Mouse (Mus musculus) erythroblast, embryonic 14.5 days (primary cell): ENCODE data around the gene Cfap36.

Source experiments
- GATA1 ChIP-seq: IDR thresholded peaks from 2 replicates; pipeline ENCODE4 v1.6.1; 2012; ENCODE audit warnings: low read length, inconsistent platforms, mixed read lengths
- TAL1 ChIP-seq: IDR thresholded peaks from 3 replicates; pipeline ENCODE4 v1.6.1; 2012; ENCODE audit warnings: low read length, inconsistent platforms, mixed read lengths

DNA sequence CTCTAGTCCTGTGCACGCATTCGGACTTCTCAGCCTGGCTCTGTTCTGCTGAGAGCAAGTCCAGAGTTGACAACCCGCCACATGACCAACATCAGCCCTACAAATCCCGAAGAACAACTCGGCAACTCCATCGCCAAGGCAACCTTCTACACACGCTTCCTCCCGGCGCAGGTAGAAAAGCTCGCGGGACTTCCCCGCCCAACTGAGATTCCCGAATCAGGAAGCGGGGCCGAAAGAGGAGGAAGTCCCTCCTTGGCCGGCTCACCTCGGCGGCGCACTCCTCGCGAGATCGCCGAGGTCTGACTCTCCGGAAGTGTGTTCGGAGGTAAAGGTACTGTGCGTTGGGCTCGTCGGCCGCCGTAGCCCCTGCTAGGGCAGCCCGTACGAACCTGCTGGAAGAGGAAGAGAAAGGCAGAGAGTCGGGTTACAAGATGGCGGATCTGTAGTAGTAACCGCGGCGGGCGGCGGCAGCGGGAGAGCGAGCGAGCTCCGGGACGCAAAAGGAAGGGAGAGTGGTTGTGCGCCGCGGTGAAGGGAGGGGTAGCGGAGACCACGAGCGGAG is 74.6 kb downstream of the Cfap36 start, which contains the start of gene Ppp4r3b:
- TF ChIP-seq GATA1, result no peak
- TF ChIP-seq TAL1, result no peak
